Mouse (Mus musculus): ENCODE results near the gene Pcdh15.

- TF ChIP-seq POLR2A (IDR thresholded peaks at IDR 0.05; ENCODE audit: low read depth, low read length) = no peak
- no peak for TF ChIP-seq CTCF (conservative IDR thresholded peaks at IDR 0.05; ENCODE audit: insufficient read depth, insufficient read length, low read depth, low read length)
Observed at GRCm38 (mm10) chr10:74626596-74626995, 1527.5 kb downstream of the Pcdh15 start.
